Mouse (Mus musculus) stomach, embryonic 14.5 days (tissue): ENCODE measurements around the gene Cbfa2t3. TPM values are rescaled to one million over a fixed set of nuclear protein-coding genes. Genes with fewer than 3 reads are reported as not detected.

Source experiments
- ATAC-seq: fragments of 200-750 bp; cut with Nextera tagmentation; 2 replicates; pipeline ENCODE4 v1.8.0; 2017; ENCODE audit warnings: low read depth, moderate TSS enrichment; ENCODE audit not compliant: insufficient number of reproducible peaks, insufficient read depth, low FRiP score
- H3K27ac ChIP-seq: fragments of 300-500 bp; sonication (generic); 2 replicates; pipeline ENCODE4 v1.5.1; 2014; ENCODE audit warnings: mild to moderate bottlenecking, low read length, moderate library complexity, mixed read lengths
- H3K27me3 ChIP-seq: fragments of 300-500 bp; sonication (generic); 2 replicates; pipeline ENCODE4 v1.6.1; 2014; ENCODE audit warnings: low read length, control low read depth, mixed read lengths; ENCODE audit not compliant: control insufficient read depth, insufficient read depth
- H3K36me3 ChIP-seq: fragments of 300-500 bp; sonication (generic); 2 replicates; pipeline ENCODE4 v1.6.1; 2014; ENCODE audit warnings: mild to moderate bottlenecking, control low read depth, low read length, moderate library complexity, mixed read lengths; ENCODE audit not compliant: control insufficient read depth, insufficient read depth
- H3K4me1 ChIP-seq: fragments of 300-500 bp; sonication (generic); 2 replicates; pipeline ENCODE4 v1.6.1; 2014; ENCODE audit warnings: low read length, control low read depth, mixed read lengths; ENCODE audit not compliant: control insufficient read depth, insufficient read depth
- H3K4me2 ChIP-seq: fragments of 300-500 bp; sonication (generic); replicated peaks from 2 replicates; pipeline ENCODE4 v1.6.1; 2014; ENCODE audit warnings: low read depth, low read length, control low read depth
- H3K4me3 ChIP-seq: fragments of 300-500 bp; sonication (generic); 2 replicates; pipeline ENCODE4 v1.5.1; 2014; ENCODE audit warnings: low read depth, low read length, control low read depth
- H3K9ac ChIP-seq: fragments of 300-500 bp; sonication (generic); replicated peaks from 2 replicates; pipeline ENCODE4 v1.6.1; 2014; ENCODE audit warnings: low read depth, mild to moderate bottlenecking, control low read depth, low read length, moderate library complexity, mixed read lengths
- H3K9me3 ChIP-seq: fragments of 300-500 bp; sonication (generic); 2 replicates; pipeline ENCODE4 v1.6.1; 2016; ENCODE audit warnings: low read depth, low read length, control low read depth; ENCODE audit not compliant: control insufficient read depth
- WGBS: fragments of 180-500 bp; shearing (Covaris S2); extraction: QIAGEN DNeasy Blood & Tissue Kit; methylation state at CpG from one replicate; pipeline ENCODE4 v1.1.7; 2014; 5-methylcytosine and 5-hydroxymethylcytosine counted together
- polyA plus RNA-seq: library from polyadenylated mRNA; unstranded; fragments of >200 nt; fragmentation: Nextera tagmentation; extraction: Ambion mirVana; gene quantifications from 2 replicates; pipeline ENCODE4 v1.2.1, GENCODE M21; 2014

Gene Cbfa2t3
- polyA plus RNA-seq, 1 experiment from 2014 or later: 4.1 TPM

DNA sequence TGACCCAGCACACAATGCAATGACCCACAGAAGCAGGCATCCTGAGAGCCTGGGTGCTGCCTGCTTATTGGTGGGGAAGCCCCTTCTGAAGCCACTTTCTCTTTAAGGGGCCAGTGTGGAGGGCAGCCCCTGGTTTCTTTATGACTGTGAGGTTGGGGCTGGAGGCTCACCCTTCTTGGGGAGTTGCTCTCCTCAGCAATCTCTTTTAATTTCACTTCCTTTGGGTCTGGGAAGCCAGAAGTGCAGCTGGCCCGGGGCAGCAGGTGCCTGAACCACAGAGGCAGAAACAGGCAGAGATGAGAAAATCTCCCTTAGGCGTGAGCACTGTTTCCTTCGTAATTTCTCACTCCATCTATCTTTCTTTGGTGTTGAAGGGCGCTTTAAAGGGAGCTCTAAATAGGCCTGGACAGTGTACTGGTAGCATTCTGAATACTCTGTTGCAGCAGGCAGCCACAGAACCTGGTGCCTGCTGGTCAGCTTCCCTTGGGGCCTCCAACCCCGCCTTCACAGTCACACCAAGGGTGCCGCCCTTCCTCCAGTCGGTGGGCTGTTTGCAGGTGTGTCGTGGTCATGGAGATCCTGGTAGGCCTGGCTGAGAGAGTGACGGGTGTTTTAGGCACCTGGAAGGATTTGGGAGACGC, 3.5 kb upstream of the Cbfa2t3 start:
- Histone ChIP-seq H3K9ac (no peak overlapping the region), H3K9me3 (no peaks in the 10 kb centered on the region), H3K4me2 (no peak overlapping the region), H3K27me3 (no peaks in the 10 kb centered on the region), H3K27ac (no peak overlapping the region), H3K36me3 (no peaks in the 10 kb centered on the region), H3K4me1 (0 out of 2 replicates have a peak, but pooled peaks cover 4% of the 10 kb centered on the region), H3K4me3 (no peak overlapping the region)
- ATAC-seq: no peak
- 40% methylated on average over 10 of the region's 10 CpGs for WGBS

DNA sequence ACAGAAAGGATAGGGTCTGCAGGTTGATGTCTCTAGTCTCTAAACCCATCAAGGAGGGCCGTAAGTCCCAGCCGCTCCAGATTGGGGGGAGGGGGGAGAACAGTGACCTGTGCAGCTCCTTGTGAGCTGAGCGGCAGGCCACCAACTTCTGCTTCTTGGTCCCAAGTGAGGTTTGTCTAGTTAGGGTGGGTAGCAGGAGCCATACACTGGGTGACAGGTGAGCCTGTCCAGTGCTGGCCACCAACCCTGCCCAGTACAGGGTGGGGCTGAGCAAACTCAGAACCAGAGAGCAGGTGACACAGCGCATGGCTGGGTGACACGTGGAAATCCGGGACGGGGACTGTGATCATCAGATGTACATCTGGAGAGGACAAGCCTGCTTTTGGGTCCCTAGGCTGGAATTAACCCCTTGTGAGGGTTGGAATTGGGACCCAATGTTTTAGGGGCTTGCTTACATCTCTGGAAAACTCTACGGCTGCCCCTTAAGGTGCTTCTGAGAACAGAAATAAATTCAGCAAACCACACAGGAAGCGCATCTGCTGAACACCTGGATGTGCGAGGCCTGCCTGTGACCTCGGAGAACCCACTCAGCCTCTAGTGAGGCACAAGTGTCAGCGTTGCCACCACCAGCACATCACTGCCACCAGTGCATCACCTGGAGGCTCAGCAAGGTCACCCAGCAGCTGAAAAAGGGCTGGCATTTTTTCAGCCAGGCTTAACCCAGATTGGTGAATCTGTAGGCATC, 2.7 kb upstream of the Cbfa2t3 start:
- Histone ChIP-seq H3K4me1 (0 out of 2 replicates have a peak, but pooled peaks cover 4% of the 10 kb centered on the region), H3K4me2 (no peak overlapping the region), H3K9me3 (no peaks in the 10 kb centered on the region), H3K27me3 (no peaks in the 10 kb centered on the region), H3K36me3 (no peaks in the 10 kb centered on the region), H3K27ac (no peak overlapping the region), H3K9ac (no peak overlapping the region), H3K4me3 (no peak overlapping the region)
- 73% methylated on average over 12 of the region's 12 CpGs for WGBS
- ATAC-seq: no peak

DNA sequence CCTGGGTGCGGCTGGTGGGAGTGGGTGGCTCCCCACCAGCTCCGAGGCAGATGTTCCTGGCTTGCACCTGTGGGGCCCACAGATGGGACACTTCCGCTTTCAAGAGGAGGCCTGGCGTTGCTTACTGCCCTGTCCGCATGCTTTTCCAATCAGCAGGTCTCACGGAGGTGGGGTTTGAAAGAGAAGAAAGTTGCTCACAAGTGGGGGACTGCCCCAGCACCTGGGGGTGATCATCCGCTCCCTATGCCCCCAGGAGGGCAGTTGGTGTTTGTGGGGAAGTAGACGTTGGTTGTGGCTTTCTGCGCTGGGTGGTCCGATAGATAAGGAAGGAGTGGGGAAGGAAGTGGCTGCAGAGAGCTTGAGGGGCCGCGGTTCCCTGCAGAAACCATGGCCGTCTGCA, 1.7 kb upstream of the Cbfa2t3 start:
- no peaks in the 10 kb centered on the region for H3K9me3 ChIP-seq
- no peak for ATAC-seq
- no peak overlapping the region for H3K9ac ChIP-seq

GRCm38 (mm10) chr8:122698254-122698768, 598 bp downstream of the Cbfa2t3 start:
- Histone ChIP-seq H3K9me3 (no peaks in the 10 kb centered on the region), H3K27me3 (no peaks in the 10 kb centered on the region), H3K4me1 (0 out of 2 replicates have a peak, but pooled peaks cover 4% of the 10 kb centered on the region), H3K4me3 (no peak overlapping the region), H3K4me2 (no peak overlapping the region; the same call in 1 of the 2 replicates), H3K9ac (no peak overlapping the region), H3K36me3 (no peaks in the 10 kb centered on the region), H3K27ac (no peak overlapping the region)
- no peak for ATAC-seq
- WGBS: 66% methylated on average over 5 of the region's 5 CpGs

More for the DNA sequence above, 1.7 kb upstream of the Cbfa2t3 start:
- no peak overlapping the region for H3K27ac ChIP-seq
- 61% methylated on average over 13 of the region's 13 CpGs for WGBS
- H3K4me3 ChIP-seq: no peak overlapping the region
- H3K4me2 ChIP-seq: no peak overlapping the region
- no peaks in the 10 kb centered on the region for H3K27me3 ChIP-seq
- no peaks in the 10 kb centered on the region for H3K36me3 ChIP-seq
- H3K4me1 ChIP-seq: 0 out of 2 replicates have a peak, but pooled peaks cover 4% of the 10 kb centered on the region

DNA sequence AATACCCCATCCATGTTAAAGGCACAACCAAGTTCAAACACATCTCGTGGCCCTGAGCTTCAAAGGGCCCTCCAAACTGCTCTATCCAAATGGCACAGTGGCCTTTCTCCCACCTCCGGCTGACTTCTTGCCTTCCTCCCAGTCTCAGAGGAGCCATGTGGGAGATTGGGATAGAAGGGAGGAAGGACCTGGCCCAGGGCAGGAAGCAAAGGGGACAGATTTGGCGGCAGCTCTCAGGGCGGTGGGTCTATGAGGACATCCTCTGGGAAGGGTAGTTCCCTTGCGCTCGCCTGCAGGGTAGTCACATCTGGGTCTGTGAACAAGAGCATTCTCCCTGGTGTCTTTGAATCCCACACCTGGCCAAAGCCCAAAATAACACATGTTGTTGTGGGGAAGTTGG, 1.3 kb downstream of the Cbfa2t3 start:
- Histone ChIP-seq H3K4me1 (0 out of 2 replicates have a peak, but pooled peaks cover 2% of the 10 kb centered on the region), H3K9ac (no peak overlapping the region), H3K27ac (no peak overlapping the region), H3K4me3 (no peak overlapping the region), H3K9me3 (no peaks in the 10 kb centered on the region), H3K36me3 (no peaks in the 10 kb centered on the region), H3K27me3 (no peaks in the 10 kb centered on the region), H3K4me2 (no peak overlapping the region)
- 65% methylated on average over 6 of the region's 6 CpGs for WGBS
- no peak for ATAC-seq

- no peak overlapping the region for H3K4me3 ChIP-seq
- no peak for ATAC-seq
- no peaks in the 10 kb centered on the region for H3K27me3 ChIP-seq
- no peak overlapping the region for H3K4me2 ChIP-seq
- H3K27ac ChIP-seq: no peak overlapping the region
- WGBS: 79% methylated on average over 3 of the region's 3 CpGs
- no peaks in the 10 kb centered on the region for H3K9me3 ChIP-seq
- H3K36me3 ChIP-seq: no peaks in the 10 kb centered on the region
- no peaks in the 10 kb centered on the region for H3K4me1 ChIP-seq
- no peak overlapping the region for H3K9ac ChIP-seq
Observed at GRCm38 (mm10) chr8:122697181-122697581, 1.7 kb downstream of the Cbfa2t3 start.

- WGBS: 65% methylated on average over 7 of the region's 7 CpGs
- Histone ChIP-seq H3K9ac (no peak overlapping the region), H3K4me3 (no peak overlapping the region), H3K36me3 (no peaks in the 10 kb centered on the region), H3K4me2 (no peak overlapping the region), H3K27ac (no peak overlapping the region), H3K27me3 (no peaks in the 10 kb centered on the region), H3K9me3 (no peaks in the 10 kb centered on the region), H3K4me1 (no peaks in the 10 kb centered on the region)
- no peak for ATAC-seq
Observed at GRCm38 (mm10) chr8:122695438-122696042, 3.4 kb downstream of the Cbfa2t3 start.

DNA sequence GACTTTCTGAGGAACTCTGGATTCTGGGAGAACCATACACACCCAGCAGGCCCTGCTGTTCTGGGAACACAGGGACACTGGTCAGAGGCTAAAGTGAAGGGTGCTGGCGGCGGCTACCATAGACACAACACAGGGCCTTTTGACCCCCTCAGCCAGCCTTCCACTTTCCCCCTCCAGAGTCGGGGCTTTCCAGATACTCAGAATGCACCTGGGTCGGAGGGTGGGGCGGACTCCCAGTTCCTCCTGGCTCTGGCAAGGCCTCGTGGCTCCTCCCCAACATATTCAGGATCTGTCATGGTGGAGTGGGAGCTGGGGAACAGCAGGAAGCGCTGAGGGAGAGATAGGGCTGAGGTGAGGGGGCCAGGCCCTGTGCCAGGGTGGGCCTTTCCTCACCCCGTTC, 6.8 kb downstream of the Cbfa2t3 start:
- H3K27me3 ChIP-seq: no peaks in the 10 kb centered on the region
- no peaks in the 10 kb centered on the region for H3K9me3 ChIP-seq
- H3K4me1 ChIP-seq: no peaks in the 10 kb centered on the region
- no peaks in the 10 kb centered on the region for H3K36me3 ChIP-seq
- no peak overlapping the region for H3K4me2 ChIP-seq
- no peak overlapping the region for H3K27ac ChIP-seq
- 76% methylated on average over 8 of the region's 8 CpGs for WGBS
- no peak overlapping the region for H3K4me3 ChIP-seq
- no peak overlapping the region for H3K9ac ChIP-seq
- ATAC-seq: no peak
